Mouse (Mus musculus): ENCODE results near the gene Lin9. TPM values are rescaled to one million over a fixed set of nuclear protein-coding genes. Genes with fewer than 3 reads are reported as not detected.

Lin9 gene
- polyA plus RNA-seq, 1 experiment from 2014 or later = 10.3 TPM

GRCm38 (mm10) chr1:180691284-180691683 is 50.3 kb downstream of the Lin9 start:
- WGBS = 93% methylated on average over 7 of the region's 7 CpGs
- peaks cover 11% of the 10 kb centered on the region for H3K27me3 ChIP-seq (ENCODE audit: control insufficient read depth, insufficient read depth, low read length)
- H3K4me1 ChIP-seq (ENCODE audit: control insufficient read depth, insufficient read depth, low read length) = no peaks in the 10 kb centered on the region
- H3K4me2 ChIP-seq (ENCODE audit: low read depth, low read length) = no peak overlapping the region
- H3K9me3 ChIP-seq (ENCODE audit: control insufficient read depth, low read length) = no peaks in the 10 kb centered on the region
- no peak overlapping the region for H3K4me3 ChIP-seq (ENCODE audit: low read depth, low read length)
- H3K27ac ChIP-seq (ENCODE audit: low read depth, low read length) = no peak overlapping the region
- H3K36me3 ChIP-seq (ENCODE audit: control insufficient read depth, insufficient read depth, low read length) = peaks cover 12% of the 10 kb centered on the region; the same call in 1 of the 2 replicates
- H3K9ac ChIP-seq (replicated peaks; ENCODE audit: low read depth, low read length) = no peak overlapping the region
- no peak for ATAC-seq (ENCODE audit: low read depth)

GRCm38 (mm10) chr1:180696626-180697352 is 55.8 kb downstream of the Lin9 start, which contains the start of gene Mixl1:
Gene Mixl1, minus strand, starts transcription at chr1:180697034.
- H3K27me3 ChIP-seq (ENCODE audit: control insufficient read depth, insufficient read depth, low read length) = peaks cover 26% of the 10 kb centered on the region
- WGBS = under 1% methylated on average over 75 of the region's 79 CpGs

GRCm38 (mm10) chr1:180698063-180698462 is 57.1 kb downstream of the Lin9 start:
- Histone ChIP-seq H3K4me2 (ENCODE audit: low read depth, low read length) (no peak overlapping the region), H3K27me3 (ENCODE audit: control insufficient read depth, insufficient read depth, low read length) (peaks cover 26% of the 10 kb centered on the region), H3K36me3 (ENCODE audit: control insufficient read depth, insufficient read depth, low read length) (no peaks in the 10 kb centered on the region), H3K27ac (ENCODE audit: low read depth, low read length) (no peak overlapping the region), H3K4me1 (ENCODE audit: control insufficient read depth, insufficient read depth, low read length) (peaks cover 4% of the 10 kb centered on the region), H3K9ac (replicated peaks; ENCODE audit: low read depth, low read length) (no peak overlapping the region), H3K4me3 (ENCODE audit: low read depth, low read length) (no peak overlapping the region), H3K9me3 (ENCODE audit: control insufficient read depth, low read length) (no peaks in the 10 kb centered on the region)
- 49% methylated on average over 5 of the region's 5 CpGs for WGBS
- no peak for ATAC-seq (ENCODE audit: low read depth)

More at GRCm38 (mm10) chr1:180696626-180697352, 55.8 kb downstream of the Lin9 start, which contains the start of gene Mixl1:
- Histone ChIP-seq H3K9ac (replicated peaks; ENCODE audit: low read depth, low read length) (no peak within 1 kb of the TSS), H3K4me1 (ENCODE audit: control insufficient read depth, insufficient read depth, low read length) (peaks cover 4% of the 10 kb centered on the region), H3K4me2 (ENCODE audit: low read depth, low read length) (peak within 1 kb of the TSS; percentile 41), H3K36me3 (ENCODE audit: control insufficient read depth, insufficient read depth, low read length) (no peaks in the 10 kb centered on the region), H3K27ac (ENCODE audit: low read depth, low read length) (no peak within 1 kb of the TSS), H3K9me3 (ENCODE audit: control insufficient read depth, low read length) (no peaks in the 10 kb centered on the region), H3K4me3 (ENCODE audit: low read depth, low read length) (peak within 1 kb of the TSS; percentile 27)
- ATAC-seq (ENCODE audit: low read depth) = no peak

GRCm38 (mm10) chr1:180703400-180703799 is 62.5 kb downstream of the Lin9 start:
- WGBS = 46% methylated on average over 6 of the region's 6 CpGs
- ATAC-seq (ENCODE audit: low read depth) = no peak
- no peak overlapping the region for H3K4me3 ChIP-seq (ENCODE audit: low read depth, low read length)
- H3K27ac ChIP-seq (ENCODE audit: low read depth, low read length) = no peak overlapping the region
- H3K9me3 ChIP-seq (ENCODE audit: control insufficient read depth, low read length) = no peaks in the 10 kb centered on the region
- H3K4me2 ChIP-seq (ENCODE audit: low read depth, low read length) = no peak overlapping the region
- no peaks in the 10 kb centered on the region for H3K4me1 ChIP-seq (ENCODE audit: control insufficient read depth, insufficient read depth, low read length)
- no peaks in the 10 kb centered on the region for H3K27me3 ChIP-seq (ENCODE audit: control insufficient read depth, insufficient read depth, low read length)
- H3K9ac ChIP-seq (replicated peaks; ENCODE audit: low read depth, low read length) = no peak overlapping the region
- H3K36me3 ChIP-seq (ENCODE audit: control insufficient read depth, insufficient read depth, low read length) = no peaks in the 10 kb centered on the region

GRCm38 (mm10) chr1:180707368-180707767 is 66.4 kb downstream of the Lin9 start:
- Histone ChIP-seq H3K4me1 (ENCODE audit: control insufficient read depth, insufficient read depth, low read length) (no peaks in the 10 kb centered on the region), H3K27ac (ENCODE audit: low read depth, low read length) (no peak overlapping the region), H3K36me3 (ENCODE audit: control insufficient read depth, insufficient read depth, low read length) (no peaks in the 10 kb centered on the region), H3K9ac (replicated peaks; ENCODE audit: low read depth, low read length) (no peak overlapping the region), H3K4me3 (ENCODE audit: low read depth, low read length) (no peak overlapping the region), H3K4me2 (ENCODE audit: low read depth, low read length) (no peak overlapping the region), H3K27me3 (ENCODE audit: control insufficient read depth, insufficient read depth, low read length) (no peaks in the 10 kb centered on the region), H3K9me3 (ENCODE audit: control insufficient read depth, low read length) (no peaks in the 10 kb centered on the region)
- WGBS = 48% methylated on average over 3 of the region's 3 CpGs
- ATAC-seq (ENCODE audit: low read depth) = no peak

GRCm38 (mm10) chr1:180707813-180708212 is 66.9 kb downstream of the Lin9 start:
- no peak for ATAC-seq (ENCODE audit: low read depth)
- whole genome bisulfite sequencing = 86% methylated on average over 3 of the region's 3 CpGs

GRCm38 (mm10) chr1:180708935-180709776 is 68.2 kb downstream of the Lin9 start:
- Histone ChIP-seq H3K27me3 (ENCODE audit: control insufficient read depth, insufficient read depth, low read length) (no peaks in the 10 kb centered on the region), H3K4me3 (ENCODE audit: low read depth, low read length) (no peak overlapping the region), H3K9ac (replicated peaks; ENCODE audit: low read depth, low read length) (no peak overlapping the region), H3K36me3 (ENCODE audit: control insufficient read depth, insufficient read depth, low read length) (no peaks in the 10 kb centered on the region), H3K4me2 (ENCODE audit: low read depth, low read length) (no peak overlapping the region), H3K4me1 (ENCODE audit: control insufficient read depth, insufficient read depth, low read length) (no peaks in the 10 kb centered on the region), H3K27ac (ENCODE audit: low read depth, low read length) (no peak overlapping the region), H3K9me3 (ENCODE audit: control insufficient read depth, low read length) (no peaks in the 10 kb centered on the region)
- WGBS = 77% methylated on average over 14 of the region's 14 CpGs
- no peak for ATAC-seq (ENCODE audit: low read depth)

More at GRCm38 (mm10) chr1:180707813-180708212, 66.9 kb downstream of the Lin9 start:
- Histone ChIP-seq H3K9ac (replicated peaks; ENCODE audit: low read depth, low read length) (no peak overlapping the region), H3K9me3 (ENCODE audit: control insufficient read depth, low read length) (no peaks in the 10 kb centered on the region), H3K4me1 (ENCODE audit: control insufficient read depth, insufficient read depth, low read length) (no peaks in the 10 kb centered on the region), H3K4me3 (ENCODE audit: low read depth, low read length) (no peak overlapping the region), H3K27me3 (ENCODE audit: control insufficient read depth, insufficient read depth, low read length) (no peaks in the 10 kb centered on the region), H3K27ac (ENCODE audit: low read depth, low read length) (no peak overlapping the region), H3K4me2 (ENCODE audit: low read depth, low read length) (no peak overlapping the region), H3K36me3 (ENCODE audit: control insufficient read depth, insufficient read depth, low read length) (no peaks in the 10 kb centered on the region)

- H3K27me3 ChIP-seq (ENCODE audit: control insufficient read depth, insufficient read depth, low read length) = no peaks in the 10 kb centered on the region
- WGBS = 76% methylated on average over 5 of the region's 5 CpGs
These were observed 77.8 kb downstream of the Lin9 start for GRCm38 (mm10) chr1:180718756-180719155.

GRCm38 (mm10) chr1:180719483-180719882 is 78.5 kb downstream of the Lin9 start:
- Histone ChIP-seq H3K27ac (ENCODE audit: low read depth, low read length) (no peak overlapping the region), H3K4me1 (ENCODE audit: control insufficient read depth, insufficient read depth, low read length) (no peaks in the 10 kb centered on the region), H3K36me3 (ENCODE audit: control insufficient read depth, insufficient read depth, low read length) (no peaks in the 10 kb centered on the region), H3K9me3 (ENCODE audit: control insufficient read depth, low read length) (no peaks in the 10 kb centered on the region), H3K9ac (replicated peaks; ENCODE audit: low read depth, low read length) (no peak overlapping the region), H3K27me3 (ENCODE audit: control insufficient read depth, insufficient read depth, low read length) (no peaks in the 10 kb centered on the region), H3K4me2 (ENCODE audit: low read depth, low read length) (no peak overlapping the region), H3K4me3 (ENCODE audit: low read depth, low read length) (no peak overlapping the region)
- ATAC-seq (ENCODE audit: low read depth) = no peak
- WGBS = 88% methylated on average over 6 of the region's 6 CpGs

More at GRCm38 (mm10) chr1:180718756-180719155, 77.8 kb downstream of the Lin9 start:
- Histone ChIP-seq H3K4me2 (ENCODE audit: low read depth, low read length) (no peak overlapping the region), H3K27ac (ENCODE audit: low read depth, low read length) (no peak overlapping the region), H3K9ac (replicated peaks; ENCODE audit: low read depth, low read length) (no peak overlapping the region), H3K4me1 (ENCODE audit: control insufficient read depth, insufficient read depth, low read length) (no peaks in the 10 kb centered on the region), H3K36me3 (ENCODE audit: control insufficient read depth, insufficient read depth, low read length) (no peaks in the 10 kb centered on the region), H3K4me3 (ENCODE audit: low read depth, low read length) (no peak overlapping the region), H3K9me3 (ENCODE audit: control insufficient read depth, low read length) (no peaks in the 10 kb centered on the region)
- ATAC-seq (ENCODE audit: low read depth) = no peak
